Mouse (Mus musculus): ENCODE measurements around the gene Osbpl10.

DNA sequence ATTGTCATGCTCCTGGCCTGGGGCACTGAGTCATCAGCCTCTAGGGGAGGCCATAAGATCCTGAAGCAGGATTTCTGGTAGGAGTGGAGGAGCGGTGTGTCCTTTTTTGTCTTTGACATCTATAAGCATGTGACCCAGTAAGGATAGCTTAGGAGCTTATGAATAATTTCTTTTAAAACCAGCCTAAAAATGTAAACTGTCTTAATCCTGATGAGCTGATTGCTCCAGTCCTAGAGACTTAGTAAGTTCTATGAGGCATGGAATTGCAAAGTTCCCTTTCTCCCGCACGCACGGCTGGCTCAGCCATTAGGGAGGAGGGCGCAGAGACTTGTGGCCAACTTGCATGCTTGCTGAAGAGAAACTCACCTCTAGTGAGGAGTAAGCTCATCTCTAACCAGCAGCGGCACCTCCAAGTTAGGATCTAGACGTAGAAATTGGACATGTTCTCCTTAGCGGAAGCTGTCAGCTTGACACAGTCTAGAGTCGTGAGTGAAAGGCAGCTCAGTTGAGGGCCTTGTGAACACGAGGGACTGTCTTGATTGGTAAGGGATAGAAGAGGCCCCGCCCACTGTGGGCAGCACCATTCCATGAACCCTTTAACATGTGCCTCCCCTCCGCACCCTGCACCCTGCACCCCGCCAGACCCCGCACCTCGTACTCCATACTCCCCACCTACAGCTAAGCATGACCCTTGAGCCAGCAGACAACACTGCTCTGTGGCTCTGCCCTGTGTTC is 122.0 kb downstream of the Osbpl10 start:
- TF ChIP-seq CTCF (IDR thresholded peaks at IDR 0.05; ENCODE audit: low read depth), result no peak
- TF ChIP-seq EP300 (IDR thresholded peaks at IDR 0.05; ENCODE audit: low read depth), result no peak

Data from liver, postnatal 0 days (tissue).